Mouse (Mus musculus) lung, postnatal 0 days (tissue): ENCODE measurements around the gene Gnb1l. TPM values are rescaled to one million over a fixed set of nuclear protein-coding genes. Genes with fewer than 3 reads are reported as not detected.

ENCODE experiments used
- ATAC-seq: fragments of 200-750 bp; cut with Nextera tagmentation; 2 replicates; pipeline ENCODE4 v1.8.0; 2017; ENCODE audit warnings: moderate library complexity
- DNase-seq: peaks from one replicate; pipeline ENCODE4 v3.0.0-alpha.2; 2016; ENCODE audit warnings: low spot score
- H3K27ac ChIP-seq: fragments of 300-500 bp; sonication (generic); 2 replicates; pipeline ENCODE4 v1.5.1; 2014; ENCODE audit warnings: antibody characterized with exemption, mild to moderate bottlenecking, low read length, mixed read lengths
- H3K27me3 ChIP-seq: fragments of 300-500 bp; sonication (generic); replicated peaks from 2 replicates; pipeline ENCODE4 v1.6.1; 2014; ENCODE audit warnings: low read length, mixed read lengths; ENCODE audit not compliant: insufficient read depth
- H3K36me3 ChIP-seq: fragments of 300-500 bp; sonication (generic); 2 replicates; pipeline ENCODE4 v1.6.1; 2014; ENCODE audit warnings: low read length, mixed read lengths; ENCODE audit not compliant: insufficient read depth
- H3K4me1 ChIP-seq: fragments of 300-500 bp; sonication (generic); 2 replicates; pipeline ENCODE4 v1.6.1; 2014; ENCODE audit warnings: antibody characterized with exemption, low read depth, low read length, mixed read lengths; ENCODE audit not compliant: insufficient read depth
- H3K4me2 ChIP-seq: fragments of 300-500 bp; sonication (generic); replicated peaks from 2 replicates; pipeline ENCODE4 v1.6.1; 2014; ENCODE audit warnings: low read depth, mild to moderate bottlenecking, low read length, moderate library complexity, mixed read lengths
- H3K4me3 ChIP-seq: fragments of 300-500 bp; sonication (generic); 2 replicates; pipeline ENCODE4 v1.5.1; 2014; ENCODE audit warnings: low read depth, low read length
- H3K9ac ChIP-seq: fragments of 300-500 bp; sonication (generic); replicated peaks from 2 replicates; pipeline ENCODE4 v1.6.1; 2014; ENCODE audit warnings: low read depth, mild to moderate bottlenecking
- H3K9me3 ChIP-seq: fragments of 300-500 bp; sonication (generic); 2 replicates; pipeline ENCODE4 v1.6.1; 2016; ENCODE audit warnings: low read length, mixed read lengths
- CTCF ChIP-seq: IDR thresholded peaks from 2 replicates; pipeline ENCODE4 v1.5.1; 2016; ENCODE audit warnings: antibody characterized with exemption, mild to moderate bottlenecking
- EP300 ChIP-seq: IDR thresholded peaks from 2 replicates; pipeline ENCODE4 v1.6.1; 2016; ENCODE audit warnings: antibody characterized with exemption, mild to moderate bottlenecking, control low read depth
- WGBS: fragments of 180-500 bp; shearing (Covaris S2); extraction: QIAGEN DNeasy Blood & Tissue Kit; methylation state at CpG from one replicate; pipeline ENCODE4 v1.1.7; 2014; 5-methylcytosine and 5-hydroxymethylcytosine counted together
- polyA plus RNA-seq: library from polyadenylated mRNA; unstranded; fragments of >200 nt; fragmentation: Nextera tagmentation; extraction: Ambion mirVana; gene quantifications from 2 replicates; pipeline ENCODE4 v1.2.1, GENCODE M21; 2015

The Gnb1l gene
- polyA plus RNA-seq, 1 experiment from 2014 or later, result 8.4 TPM

GRCm38 (mm10) chr16:18611752-18612151, 113.2 kb downstream of the Gnb1l start:
- WGBS, result 43% methylated on average over 13 of the region's 13 CpGs
- Histone ChIP-seq H3K4me2 (no peak overlapping the region), H3K27ac (no peak overlapping the region), H3K4me3 (no peak overlapping the region), H3K27me3 (no peaks in the 10 kb centered on the region; the same call in 1 of the 2 replicates), H3K4me1 (no peaks in the 10 kb centered on the region; the same call in 1 of the 2 replicates), H3K36me3 (no peaks in the 10 kb centered on the region), H3K9ac (no peak overlapping the region), H3K9me3 (no peaks in the 10 kb centered on the region)
- TF ChIP-seq EP300 (no peak), CTCF (no peak)
- ATAC-seq (peak; percentile 56), DNase-seq (no peak)

GRCm38 (mm10) chr16:18613301-18613700, 114.8 kb downstream of the Gnb1l start:
- H3K9me3 ChIP-seq, result no peaks in the 10 kb centered on the region
- no peak overlapping the region for H3K4me3 ChIP-seq
- no peak for TF ChIP-seq EP300
- H3K9ac ChIP-seq, result no peak overlapping the region
- H3K36me3 ChIP-seq, result no peaks in the 10 kb centered on the region
- no peak for DNase-seq
- ATAC-seq, result no peak
- no peaks in the 10 kb centered on the region; the same call in 1 of the 2 replicates for H3K27me3 ChIP-seq
- H3K27ac ChIP-seq, result no peak overlapping the region
- peaks cover 2% of the 10 kb centered on the region for H3K4me1 ChIP-seq
- WGBS, result 75% methylated on average over 3 of the region's 3 CpGs
- no peak overlapping the region for H3K4me2 ChIP-seq

Other genes with a start within 250 kb of the Gnb1l start
- 155 and 163 TPM in 2 replicates for gene Ranbp1, start 250.0 kb upstream of the Gnb1l start, polyA plus RNA-seq
- 2.2 and 2.5 TPM in 2 replicates for gene Gm49776, start 240.4 kb upstream of the Gnb1l start, polyA plus RNA-seq
- 13.3 and 14.4 TPM in 2 replicates for gene Dgcr8, start 209.5 kb upstream of the Gnb1l start, polyA plus RNA-seq
- gene Tango2, start 150.6 kb upstream of the Gnb1l start, polyA plus RNA-seq, result 23.7 and 25.2 TPM in 2 replicates
- 14.6 and 18.5 TPM in 2 replicates for gene Arvcf, start 150.5 kb upstream of the Gnb1l start, polyA plus RNA-seq
- 20.0 and 20.9 TPM in 2 replicates for gene Txnrd2, start 72.3 kb upstream of the Gnb1l start, polyA plus RNA-seq
- gene Comt, start 71.9 kb upstream of the Gnb1l start, polyA plus RNA-seq, result 109 and 111 TPM in 2 replicates
- gene Rtl10, start 188 bp downstream of the Gnb1l start, polyA plus RNA-seq, result 1.1 TPM in 2 replicates
- gene Tbx1, start 92.0 kb downstream of the Gnb1l start, polyA plus RNA-seq, result 7.6 and 7.8 TPM in 2 replicates
- 7.9 and 8.8 TPM in 2 replicates for gene Gp1bb, start 123.7 kb downstream of the Gnb1l start, polyA plus RNA-seq
- gene Gm49601, start 127.7 kb downstream of the Gnb1l start, polyA plus RNA-seq, result 2.2 and 3.1 TPM in 2 replicates
- 8.5 and 9.6 TPM in 2 replicates for gene Sept5, start 131.2 kb downstream of the Gnb1l start, polyA plus RNA-seq